Comparison of ENCODE assay signal across 10 mouse cellular contexts in genomic region chrX:11432403-11433004, GRCm38 (mm10).
DNase-seq lines count a peak whose midpoint lies in the region; ATAC-seq and TF ChIP-seq lines count a peak whose summit lies in the region.
"Had no signal": no experiment of that assay in that cellular context is flagged by ENCODE, and none has a peak within 500 bp of the region (broad histone marks: within the 10 kb centered on the region; RNA-seq: fewer than 3 reads in every experiment).

No protein-coding gene starts in this region.

- no peak for TF ChIP-seq POLR2A in brain, embryonic 14.5 days (IDR thresholded peaks at IDR 0.05; ENCODE audit: borderline replicate concordance, extremely low read depth, insufficient read depth, insufficient read length, poor library complexity, severe bottlenecking)

- H3K4me2 ChIP-seq in kidney, embryonic 15.5 days: no peak overlapping the region
- H3K4me2 ChIP-seq in embryonic facial prominence, embryonic 13.5 days: no peak overlapping the region; the same call in 1 of the 2 replicates
- H3K4me2 ChIP-seq: embryonic facial prominence, embryonic 15.5 days had no signal

- DNase-seq in kidney, adult 11 months: no peak
- DNase-seq in brain, embryonic 14.5 days (ENCODE audit: low read depth): peak; percentile 63
- DNase-seq in lung, postnatal 36 days: peak; percentile 32
- DNase-seq in retina, embryonic 14.5 days (ENCODE audit: low spot score): no peak
- DNase-seq in thymus, postnatal 10 days (ENCODE audit: low spot score in 2 of 2): no peak
- DNase-seq: gastrocnemius, postnatal 36 days; heart, postnatal 14 days had no signal

- no peak for ATAC-seq in kidney, embryonic 15.5 days (replicated peaks; ENCODE audit: low FRiP score)
- no peak for ATAC-seq in embryonic facial prominence, embryonic 13.5 days (ENCODE audit: insufficient number of reproducible peaks, insufficient read depth, low FRiP score, low TSS enrichment, low read depth)

- H3K4me3 ChIP-seq in kidney, embryonic 15.5 days (replicated peaks): no peak overlapping the region
- no peak overlapping the region for H3K4me3 ChIP-seq in embryonic facial prominence, embryonic 13.5 days
- H3K4me3 ChIP-seq: embryonic facial prominence, embryonic 15.5 days had no signal

- peaks cover 18% of the 10 kb centered on the region for H3K4me1 ChIP-seq in kidney, embryonic 15.5 days
- H3K4me1 ChIP-seq in embryonic facial prominence, embryonic 13.5 days: peaks cover 26% of the 10 kb centered on the region

- 75% methylated on average over 12 of the region's 12 CpGs for WGBS in kidney, embryonic 15.5 days
- 47% methylated on average over 11 of the region's 12 CpGs for WGBS in embryonic facial prominence, embryonic 13.5 days

- peak overlapping the region; percentile 27; the same call in 1 of the 2 replicates for H3K27ac ChIP-seq in kidney, embryonic 15.5 days
- peak overlapping the region; percentile 28 for H3K27ac ChIP-seq in embryonic facial prominence, embryonic 13.5 days
- H3K27ac ChIP-seq: embryonic facial prominence, embryonic 15.5 days had no signal

- peaks cover 72% of the 10 kb centered on the region for H3K27me3 ChIP-seq in kidney, embryonic 15.5 days
- peaks cover 84% of the 10 kb centered on the region for H3K27me3 ChIP-seq in embryonic facial prominence, embryonic 13.5 days

- H3K36me3 ChIP-seq in kidney, embryonic 15.5 days: no peaks in the 10 kb centered on the region
- no peaks in the 10 kb centered on the region for H3K36me3 ChIP-seq in embryonic facial prominence, embryonic 13.5 days
- H3K36me3 ChIP-seq: embryonic facial prominence, embryonic 15.5 days had no signal

- H3K9me3 ChIP-seq in kidney, embryonic 15.5 days (replicated peaks): no peaks in the 10 kb centered on the region
- H3K9me3 ChIP-seq in embryonic facial prominence, embryonic 13.5 days: no peaks in the 10 kb centered on the region
- H3K9me3 ChIP-seq: embryonic facial prominence, embryonic 15.5 days had no signal

- no peak for TF ChIP-seq CTCF in brain, embryonic 14.5 days (IDR thresholded peaks at IDR 0.05; ENCODE audit: borderline replicate concordance, extremely low read depth, insufficient read depth, insufficient read length)

- no peak overlapping the region for H3K9ac ChIP-seq in kidney, embryonic 15.5 days
- H3K9ac ChIP-seq in embryonic facial prominence, embryonic 13.5 days: no peak overlapping the region
- H3K9ac ChIP-seq: embryonic facial prominence, embryonic 15.5 days had no signal

Comparison
In these comparisons a context has a peak if more than half of its experiments do, and no peak if none do; other contexts are left out.
1. DNase-seq: peak in brain, embryonic 14.5 days (single experiment) and lung, postnatal 36 days (single experiment); none in kidney, adult 11 months (single experiment), retina, embryonic 14.5 days (single experiment) and thymus, postnatal 10 days (0 of 2).